Comparison of ENCODE assay signal across 8 mouse cellular contexts in the genomic region with DNA sequence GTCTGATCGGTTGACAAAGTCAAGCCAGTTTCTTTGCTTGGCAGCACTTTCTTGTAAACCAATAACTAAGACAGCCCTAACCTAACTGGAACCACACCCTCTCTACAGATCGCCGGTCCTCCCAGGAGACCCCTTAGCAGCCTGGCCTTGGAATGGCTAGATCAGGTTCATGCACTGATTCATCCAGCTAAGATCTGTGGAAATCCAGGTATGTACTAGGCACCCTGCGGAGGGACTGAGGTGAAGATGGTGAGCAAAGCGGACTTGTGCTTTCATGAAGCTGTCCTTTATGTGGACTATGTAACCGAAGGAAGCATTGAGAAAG. TPM values are rescaled to one million over a fixed set of nuclear protein-coding genes. Genes with fewer than 3 reads are reported as not detected.
DNase-seq lines count a peak whose midpoint lies in the region; ATAC-seq and TF ChIP-seq lines count a peak whose summit lies in the region.

No protein-coding gene starts in this region.

- TF ChIP-seq CTCF in MEL (IDR thresholded peaks at IDR 0.05 in 2 of 3, conservative IDR thresholded peaks at IDR 0.05 in 1 of 3; ENCODE audit: control insufficient read depth in 1 of 3, insufficient read depth in 1 of 3, low read depth in 2 of 3, low read length in 3 of 3, poor library complexity in 1 of 3, severe bottlenecking in 1 of 3), result no peak

- peak overlapping the region; percentile 70 for H3K4me3 ChIP-seq in heart, embryonic 15.5 days
- H3K4me3 ChIP-seq in MEL (ENCODE audit: control insufficient read depth in 1 of 2, insufficient read depth in 1 of 2, low read depth in 2 of 2, low read length in 2 of 2), result peak overlapping the region; percentile 62 to 74
- peak overlapping the region; percentile 70 for H3K4me3 ChIP-seq in hindbrain, embryonic 10.5 days

- no peak; a peak in 1 of 4 replicates for TF ChIP-seq POLR2A in MEL (IDR thresholded peaks at IDR 0.05; ENCODE audit: control insufficient read depth in 1 of 2, insufficient read depth in 1 of 2, low read depth in 1 of 2, low read length in 2 of 2, poor library complexity in 1 of 2)

- intact Hi-C loops in heart, postnatal 25 days (cut with DNase I), result loop anchor here (5.0 to 10.0 kb wide), 2 partner anchors 146 to 708 kb away; no protein-coding TSS in a partner anchor

- H3K9me3 ChIP-seq in heart, embryonic 15.5 days (replicated peaks), result no peaks in the 10 kb centered on the region
- H3K9me3 ChIP-seq in MEL (replicated peaks; ENCODE audit: insufficient read depth, low read length), result no peaks in the 10 kb centered on the region
- no peaks in the 10 kb centered on the region for H3K9me3 ChIP-seq in hindbrain, embryonic 10.5 days

- no peak for TF ChIP-seq RAD21 in MEL (IDR thresholded peaks at IDR 0.05; ENCODE audit: low read depth, low read length)

- H3K27me3 ChIP-seq in heart, embryonic 15.5 days, result no peaks in the 10 kb centered on the region
- H3K27me3 ChIP-seq in MEL (ENCODE audit: control insufficient read depth in 1 of 2, insufficient read depth in 2 of 2, low read length in 2 of 2), result no peaks in the 10 kb centered on the region
- no peaks in the 10 kb centered on the region for H3K27me3 ChIP-seq in hindbrain, embryonic 10.5 days (ENCODE audit: insufficient read depth, poor library complexity, severe bottlenecking)

- H3K27ac ChIP-seq in heart, embryonic 15.5 days, result peak overlapping the region; percentile 85; the same call in 1 of the 2 replicates
- peak overlapping the region; percentile 63 for H3K27ac ChIP-seq in MEL (ENCODE audit: control insufficient read depth, low read depth, low read length)
- H3K27ac ChIP-seq in hindbrain, embryonic 10.5 days, result peak overlapping the region; percentile 91

- peak overlapping the region; percentile 76 for H3K9ac ChIP-seq in heart, embryonic 15.5 days
- peak overlapping the region; percentile 85 for H3K9ac ChIP-seq in MEL (ENCODE audit: control insufficient read depth, low read depth, low read length, poor library complexity, severe bottlenecking)

- DNase-seq in heart, postnatal 25 days (ENCODE audit: low spot score), result no peak
- DNase-seq in MEL (ENCODE audit: low read depth, low spot score), result no peak
- no peak for DNase-seq in hindbrain, embryonic 10.5 days (ENCODE audit: low spot score)
- DNase-seq in adrenal gland, adult 2 months, result no peak
- no peak for DNase-seq in cerebellum, postnatal 4 days (ENCODE audit: low spot score in 2 of 2)

- no peak for TF ChIP-seq EP300 in MEL (IDR thresholded peaks at IDR 0.05; ENCODE audit: low read depth in 1 of 2, low read length in 2 of 2)

- H3K4me1 ChIP-seq in heart, embryonic 15.5 days (replicated peaks), result peaks cover 9% of the 10 kb centered on the region
- no peaks in the 10 kb centered on the region for H3K4me1 ChIP-seq in MEL (ENCODE audit: control insufficient read depth in 1 of 2, insufficient read depth in 2 of 2, low read length in 2 of 2)
- peaks cover 14% of the 10 kb centered on the region for H3K4me1 ChIP-seq in hindbrain, embryonic 10.5 days (replicated peaks)

- peaks cover 3% of the 10 kb centered on the region for H3K79me2 ChIP-seq in MEL (ENCODE audit: control insufficient read depth, insufficient read depth, low read length, poor library complexity)

- peak overlapping the region; percentile 88 for H3K4me2 ChIP-seq in heart, embryonic 15.5 days

- H3K36me3 ChIP-seq in heart, embryonic 15.5 days, result peaks cover 5% of the 10 kb centered on the region
- peaks cover 0 to 3% of the 10 kb centered on the region in 2 experiments; a peak in 2 of 4 replicates for H3K36me3 ChIP-seq in MEL (ENCODE audit: control insufficient read depth in 1 of 2, insufficient read depth in 2 of 2, low read length in 2 of 2)
- peaks cover 42% of the 10 kb centered on the region for H3K36me3 ChIP-seq in hindbrain, embryonic 10.5 days

- peak; percentile 26; the same call in 1 of the 2 replicates for ATAC-seq in heart, embryonic 15.5 days (replicated peaks; ENCODE audit: insufficient number of reproducible peaks, insufficient read depth, low FRiP score, low read depth)
- ATAC-seq in megakaryocyte-erythroid progenitor cell, adult 5-6 weeks (replicated peaks; ENCODE audit: low FRiP score, low TSS enrichment, poor library complexity, severe bottlenecking), result peak; percentile 35
- ATAC-seq in erythroid progenitor cell, adult 5-6 weeks (replicated peaks; ENCODE audit: low FRiP score, poor library complexity, severe bottlenecking), result no peak

- WGBS in heart, embryonic 15.5 days, result 4% methylated on average over 6 of the region's 6 CpGs
- 12% methylated on average over 6 of the region's 6 CpGs for WGBS in hindbrain, embryonic 10.5 days

RNA-seq across cellular contexts. Expression of a gene that starts 0.5 kb away (rescaled TPM):
- 47.5 and 54.3 TPM in 2 replicates for polyA plus RNA-seq in heart, embryonic 15.5 days (2015; fragmentation: Nextera tagmentation; extraction: Ambion mirVana)
- total RNA-seq in heart, postnatal 25 days (2021), result 10 to 100 TPM; 19.5 to 20.1 TPM
- 75.9 and 98.2 TPM in 2 replicates for total RNA-seq in MEL (2012; rRNA removed)
- 10 to 100 TPM in 1 of 2 experiments, not detected in 1; 84.1 TPM for polyA plus RNA-seq in MEL (2012; ENCODE audit: insufficient read depth in 1 of 2, insufficient read length in 2 of 2, low read depth in 1 of 2, low replicate concordance in 2 of 2, missing spikeins in 1 of 2)
- 106 and 108 TPM in 2 replicates for polyA plus RNA-seq in hindbrain, embryonic 10.5 days (2016; fragmentation: Nextera tagmentation; extraction: Ambion mirVana)
- total RNA-seq in megakaryocyte-erythroid progenitor cell, adult 5-6 weeks (2014; fragmentation: Nextera tagmentation), result 32.9 and 61.1 TPM in 2 replicates
- total RNA-seq in megakaryocyte-erythroid progenitor cell, adult 5-6 weeks (2017), result 27.6 and 47.6 TPM in 2 replicates
- 12.2 and 18.7 TPM in 2 replicates for total RNA-seq in erythroid progenitor cell, adult 5-6 weeks (2015; ENCODE audit: low replicate concordance)
- 9.0 and 10.0 TPM in 2 replicates for total RNA-seq in erythroid progenitor cell, adult 5-6 weeks (2017; ENCODE audit: low replicate concordance)
- total RNA-seq in adrenal gland, adult 2 months (2021), result 10 to 100 TPM; 19.0 to 20.7 TPM
- polyA plus RNA-seq in adrenal gland, adult 2 months (2012; rRNA removed), result 9.3 and 10.9 TPM in 2 replicates

RNA-seq across cellular contexts. Expression of a gene that starts 16.4 kb away (rescaled TPM):
- polyA plus RNA-seq in heart, embryonic 15.5 days (2015; fragmentation: Nextera tagmentation; extraction: Ambion mirVana), result 2.0 and 3.7 TPM in 2 replicates
- total RNA-seq in heart, postnatal 25 days (2021), result not detected
- not detected in 2 replicates for total RNA-seq in MEL (2012; rRNA removed)
- polyA plus RNA-seq in MEL (2012; ENCODE audit: insufficient read depth in 1 of 2, insufficient read length in 2 of 2, low read depth in 1 of 2, low replicate concordance in 2 of 2, missing spikeins in 1 of 2), result under 1 TPM in 1 of 2 experiments, not detected in 1; 0.13 TPM
- polyA plus RNA-seq in hindbrain, embryonic 10.5 days (2016; fragmentation: Nextera tagmentation; extraction: Ambion mirVana), result not detected in 2 replicates
- total RNA-seq in megakaryocyte-erythroid progenitor cell, adult 5-6 weeks (2014; fragmentation: Nextera tagmentation), result 306 TPM in 1 of 2 replicates, not detected in the other
- total RNA-seq in megakaryocyte-erythroid progenitor cell, adult 5-6 weeks (2017), result 9.3 and 29.3 TPM in 2 replicates
- total RNA-seq in erythroid progenitor cell, adult 5-6 weeks (2015; ENCODE audit: low replicate concordance), result 769 and 967 TPM in 2 replicates
- total RNA-seq in erythroid progenitor cell, adult 5-6 weeks (2017; ENCODE audit: low replicate concordance), result 327 and 371 TPM in 2 replicates
- total RNA-seq in adrenal gland, adult 2 months (2021), result under 1 TPM; 0.52 to 0.69 TPM
- polyA plus RNA-seq in adrenal gland, adult 2 months (2012; rRNA removed), result 0.71 TPM in 1 of 2 replicates, not detected in the other

RNA-seq across cellular contexts. Expression of a gene that starts 21.0 kb away (rescaled TPM):
- polyA plus RNA-seq in heart, embryonic 15.5 days (2015; fragmentation: Nextera tagmentation; extraction: Ambion mirVana), result 1.4 TPM in 1 of 2 replicates, not detected in the other
- total RNA-seq in heart, postnatal 25 days (2021), result not detected
- total RNA-seq in MEL (2012; rRNA removed), result not detected in 2 replicates
- polyA plus RNA-seq in MEL (2012; ENCODE audit: insufficient read depth in 1 of 2, insufficient read length in 2 of 2, low read depth in 1 of 2, low replicate concordance in 2 of 2, missing spikeins in 1 of 2), result not detected
- polyA plus RNA-seq in hindbrain, embryonic 10.5 days (2016; fragmentation: Nextera tagmentation; extraction: Ambion mirVana), result not detected in 2 replicates
- total RNA-seq in megakaryocyte-erythroid progenitor cell, adult 5-6 weeks (2014; fragmentation: Nextera tagmentation), result not detected in 2 replicates
- not detected in 2 replicates for total RNA-seq in megakaryocyte-erythroid progenitor cell, adult 5-6 weeks (2017)
- total RNA-seq in erythroid progenitor cell, adult 5-6 weeks (2015; ENCODE audit: low replicate concordance), result not detected in 2 replicates
- not detected in 2 replicates for total RNA-seq in erythroid progenitor cell, adult 5-6 weeks (2017; ENCODE audit: low replicate concordance)
- total RNA-seq in adrenal gland, adult 2 months (2021), result 10 to 100 TPM; 15.2 to 33.6 TPM
- polyA plus RNA-seq in adrenal gland, adult 2 months (2012; rRNA removed), result not detected in 2 replicates

RNA-seq across cellular contexts. Expression of a gene that starts 42.3 kb away (rescaled TPM):
- polyA plus RNA-seq in heart, embryonic 15.5 days (2015; fragmentation: Nextera tagmentation; extraction: Ambion mirVana), result 12.0 and 17.9 TPM in 2 replicates
- total RNA-seq in heart, postnatal 25 days (2021), result 1 to 10 TPM; 5.1 to 6.1 TPM
- 50.6 and 67.4 TPM in 2 replicates for total RNA-seq in MEL (2012; rRNA removed)
- 10 to 100 TPM; 67.2 to 79.4 TPM for polyA plus RNA-seq in MEL (2012; ENCODE audit: insufficient read depth in 1 of 2, insufficient read length in 2 of 2, low read depth in 1 of 2, low replicate concordance in 2 of 2, missing spikeins in 1 of 2)
- 36.6 and 40.6 TPM in 2 replicates for polyA plus RNA-seq in hindbrain, embryonic 10.5 days (2016; fragmentation: Nextera tagmentation; extraction: Ambion mirVana)
- total RNA-seq in megakaryocyte-erythroid progenitor cell, adult 5-6 weeks (2014; fragmentation: Nextera tagmentation), result 58.2 and 61.3 TPM in 2 replicates
- 46.7 and 58.8 TPM in 2 replicates for total RNA-seq in megakaryocyte-erythroid progenitor cell, adult 5-6 weeks (2017)
- total RNA-seq in erythroid progenitor cell, adult 5-6 weeks (2015; ENCODE audit: low replicate concordance), result 12.2 and 19.1 TPM in 2 replicates
- total RNA-seq in erythroid progenitor cell, adult 5-6 weeks (2017; ENCODE audit: low replicate concordance), result 39.5 and 40.3 TPM in 2 replicates
- 10 to 100 TPM; 11.4 to 13.3 TPM for total RNA-seq in adrenal gland, adult 2 months (2021)
- polyA plus RNA-seq in adrenal gland, adult 2 months (2012; rRNA removed), result 4.3 TPM in 2 replicates

RNA-seq across cellular contexts. Expression of a gene that starts 42.6 kb away (rescaled TPM):
- polyA plus RNA-seq in heart, embryonic 15.5 days (2015; fragmentation: Nextera tagmentation; extraction: Ambion mirVana), result not detected in 2 replicates
- not detected for total RNA-seq in heart, postnatal 25 days (2021)
- total RNA-seq in MEL (2012; rRNA removed), result not detected in 2 replicates
- polyA plus RNA-seq in MEL (2012; ENCODE audit: insufficient read depth in 1 of 2, insufficient read length in 2 of 2, low read depth in 1 of 2, low replicate concordance in 2 of 2, missing spikeins in 1 of 2), result not detected
- not detected in 2 replicates for polyA plus RNA-seq in hindbrain, embryonic 10.5 days (2016; fragmentation: Nextera tagmentation; extraction: Ambion mirVana)
- total RNA-seq in megakaryocyte-erythroid progenitor cell, adult 5-6 weeks (2014; fragmentation: Nextera tagmentation), result not detected in 2 replicates
- not detected in 2 replicates for total RNA-seq in megakaryocyte-erythroid progenitor cell, adult 5-6 weeks (2017)
- not detected in 2 replicates for total RNA-seq in erythroid progenitor cell, adult 5-6 weeks (2015; ENCODE audit: low replicate concordance)
- not detected in 2 replicates for total RNA-seq in erythroid progenitor cell, adult 5-6 weeks (2017; ENCODE audit: low replicate concordance)
- total RNA-seq in adrenal gland, adult 2 months (2021), result not detected
- not detected in 2 replicates for polyA plus RNA-seq in adrenal gland, adult 2 months (2012; rRNA removed)

Comparison
In these comparisons a context has a peak if more than half of its experiments do, and no peak if none do; other contexts are left out.
1. RNA of a gene that starts 21.0 kb away (total RNA-seq): 15.2 to 33.6 TPM in adrenal gland, adult 2 months; not detected in heart, postnatal 25 days, not detected in MEL, not detected in megakaryocyte-erythroid progenitor cell, adult 5-6 weeks and not detected in erythroid progenitor cell, adult 5-6 weeks; every median in the first group is over 10 times any median in the second.
2. Peak in every context shown above with its lines, with median percentiles within 50 percentile points of each other: H3K27ac ChIP-seq and H3K4me3 ChIP-seq.